Mouse (Mus musculus): ENCODE data around the gene Adamts18.

The Adamts18 gene

DNA sequence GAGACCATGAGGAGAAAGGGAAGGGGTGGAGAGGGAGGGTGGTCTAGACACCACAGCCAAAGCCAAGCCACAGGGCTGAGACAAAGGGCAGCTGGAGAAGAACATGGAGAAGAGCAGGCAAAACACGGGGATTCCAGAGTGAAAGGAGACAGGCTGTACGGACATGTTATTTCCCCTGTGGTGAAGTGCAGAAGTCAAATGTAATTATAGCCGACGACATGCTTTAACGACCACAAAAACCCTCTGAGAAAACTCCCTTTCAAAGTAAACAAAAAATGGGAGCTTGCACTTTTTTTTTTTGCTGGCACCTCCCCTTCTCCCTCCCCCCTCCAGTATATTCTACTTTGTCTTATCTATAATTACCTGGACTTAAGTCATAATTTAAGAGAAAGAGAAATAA is 92.7 kb downstream of the Adamts18 start:
- no peak for DNase-seq (ENCODE audit: low read depth, low spot score)

- no peak for DNase-seq (ENCODE audit: low read depth, low spot score)
These were observed 95.4 kb downstream of the Adamts18 start for GRCm38 (mm10) chr8:113753153-113753552.

GRCm38 (mm10) chr8:113752349-113752748 is 96.2 kb downstream of the Adamts18 start:
- no peak for DNase-seq (ENCODE audit: low read depth, low spot score)

GRCm38 (mm10) chr8:113735496-113736060 is 113.0 kb downstream of the Adamts18 start:
- DNase-seq (ENCODE audit: low read depth, low spot score) = no peak

DNA sequence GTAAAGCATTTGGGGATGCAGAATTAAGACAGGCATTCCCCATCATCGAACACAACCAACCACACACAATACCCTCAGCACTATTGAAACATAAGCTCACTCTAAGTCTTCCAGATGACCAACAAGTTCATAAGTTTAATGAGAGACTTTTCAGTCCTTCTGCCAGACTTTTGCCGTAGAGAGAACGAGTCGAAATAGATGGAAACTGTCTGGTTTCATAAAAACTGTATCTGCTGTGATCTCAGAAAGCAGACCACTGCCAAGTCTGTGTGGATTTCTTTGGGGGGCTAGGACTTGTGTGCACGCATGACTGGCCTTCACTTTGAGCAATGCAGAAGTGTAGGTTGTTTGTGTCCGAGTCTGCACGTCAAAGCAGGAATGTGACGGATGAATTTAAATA is 123.2 kb downstream of the Adamts18 start:
- DNase-seq (ENCODE audit: low read depth, low spot score) = no peak

- no peak for DNase-seq (ENCODE audit: low read depth, low spot score)
These were observed 124.5 kb downstream of the Adamts18 start for GRCm38 (mm10) chr8:113723873-113724538.

GRCm38 (mm10) chr8:113721459-113721858 is 127.1 kb downstream of the Adamts18 start:
- no peak for DNase-seq (ENCODE audit: low read depth, low spot score)

- no peak for DNase-seq (ENCODE audit: low read depth, low spot score)
These were observed 143.6 kb downstream of the Adamts18 start for GRCm38 (mm10) chr8:113704968-113705367.

DNA sequence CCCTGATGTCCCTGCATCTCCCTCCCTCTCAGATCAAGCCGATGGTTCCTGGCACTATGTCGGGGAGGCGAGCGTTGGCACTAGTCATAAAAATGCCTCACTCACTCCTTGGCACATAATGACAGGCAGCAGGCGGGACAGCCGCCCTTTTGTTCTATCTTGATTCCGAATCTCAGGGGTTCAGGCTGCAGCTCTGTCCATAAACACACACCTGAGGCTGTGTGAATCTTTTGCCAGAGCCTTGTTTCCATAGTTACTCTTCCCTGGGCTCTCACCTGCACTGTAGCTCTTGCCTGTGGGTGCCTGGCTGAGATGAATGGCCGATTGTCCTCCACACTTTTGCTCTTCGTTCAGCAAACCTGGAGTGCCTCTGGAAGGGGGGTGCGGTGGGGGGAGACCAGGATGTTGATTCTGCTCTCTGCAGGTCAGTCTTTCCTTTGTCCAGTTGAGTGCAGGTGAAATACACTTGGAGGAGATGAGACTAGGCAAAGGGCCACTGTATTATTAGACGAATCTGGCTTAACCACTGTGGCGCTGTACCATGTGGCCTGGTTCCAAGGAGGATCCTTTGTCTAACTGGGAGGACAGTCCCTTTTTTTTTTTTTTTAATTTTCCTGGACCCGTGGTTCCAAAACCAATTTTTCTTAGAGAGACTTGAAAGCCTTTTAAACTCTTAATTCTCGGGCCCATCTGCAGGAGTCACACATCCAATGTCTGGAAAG is 156.8 kb downstream of the Adamts18 start:
- no peak for DNase-seq (ENCODE audit: low read depth, low spot score)

GRCm38 (mm10) chr8:113688543-113688915 is 160.0 kb downstream of the Adamts18 start:
- DNase-seq (ENCODE audit: low read depth, low spot score) = no peak

GRCm38 (mm10) chr8:113687889-113688542 is 160.5 kb downstream of the Adamts18 start:
- DNase-seq (ENCODE audit: low read depth, low spot score) = no peak

GRCm38 (mm10) chr8:113679361-113679760 is 169.2 kb downstream of the Adamts18 start:
- no peak for DNase-seq (ENCODE audit: low read depth, low spot score)

- no peak for DNase-seq (ENCODE audit: low read depth, low spot score)
These were observed 171.7 kb downstream of the Adamts18 start for GRCm38 (mm10) chr8:113676811-113677210.

- DNase-seq (ENCODE audit: low read depth, low spot score) = no peak
These were observed 173.3 kb downstream of the Adamts18 start for GRCm38 (mm10) chr8:113675281-113675680.

DNA sequence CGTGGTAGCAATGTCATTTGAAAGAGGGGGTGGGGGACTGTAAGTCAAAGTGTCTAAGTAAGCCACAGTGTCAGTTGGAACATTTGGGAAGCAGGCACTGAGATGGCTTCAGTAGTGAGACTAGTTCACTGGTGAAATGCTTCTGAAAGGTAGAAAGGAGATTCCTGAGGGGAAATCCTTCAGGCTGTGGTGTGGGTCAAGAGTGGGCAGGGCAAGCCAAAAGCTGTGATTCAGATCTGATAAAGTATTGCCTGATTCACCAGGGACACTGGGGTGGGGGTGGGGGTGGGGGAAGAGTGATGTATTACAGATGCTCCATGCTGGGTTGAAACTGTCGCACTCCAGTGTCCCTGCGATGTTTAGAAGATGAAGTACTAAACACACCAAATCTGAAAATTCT is 173.9 kb downstream of the Adamts18 start:
- no peak for DNase-seq (ENCODE audit: low read depth, low spot score)

DNA sequence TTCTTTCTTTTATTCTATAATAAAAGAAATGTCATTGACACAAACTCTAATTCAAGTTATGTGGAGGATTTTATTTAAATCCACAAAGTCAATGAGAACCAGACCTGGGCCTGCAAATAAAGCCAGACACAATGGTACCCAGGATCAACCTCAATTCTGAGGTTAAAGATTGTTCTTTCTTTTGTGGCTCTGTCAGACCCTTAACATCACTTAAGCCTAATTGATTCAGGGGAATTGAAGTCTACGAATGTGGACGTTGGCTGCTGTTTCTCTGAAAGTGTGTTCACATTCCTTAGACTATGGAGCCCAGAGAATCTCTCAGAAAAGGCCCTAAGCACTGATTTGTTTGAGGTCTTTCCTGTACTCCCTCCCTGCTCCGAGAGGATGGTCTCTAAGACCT is 175.2 kb downstream of the Adamts18 start:
- no peak for DNase-seq (ENCODE audit: low read depth, low spot score)

GRCm38 (mm10) chr8:113672599-113673255 is 175.8 kb downstream of the Adamts18 start:
- no peak for DNase-seq (ENCODE audit: low read depth, low spot score)

- no peak for DNase-seq (ENCODE audit: low read depth, low spot score)
These were observed 178.6 kb downstream of the Adamts18 start for GRCm38 (mm10) chr8:113669924-113670323.

- DNase-seq (ENCODE audit: low read depth, low spot score) = no peak
These were observed 181.7 kb downstream of the Adamts18 start for GRCm38 (mm10) chr8:113666714-113667432.

DNA sequence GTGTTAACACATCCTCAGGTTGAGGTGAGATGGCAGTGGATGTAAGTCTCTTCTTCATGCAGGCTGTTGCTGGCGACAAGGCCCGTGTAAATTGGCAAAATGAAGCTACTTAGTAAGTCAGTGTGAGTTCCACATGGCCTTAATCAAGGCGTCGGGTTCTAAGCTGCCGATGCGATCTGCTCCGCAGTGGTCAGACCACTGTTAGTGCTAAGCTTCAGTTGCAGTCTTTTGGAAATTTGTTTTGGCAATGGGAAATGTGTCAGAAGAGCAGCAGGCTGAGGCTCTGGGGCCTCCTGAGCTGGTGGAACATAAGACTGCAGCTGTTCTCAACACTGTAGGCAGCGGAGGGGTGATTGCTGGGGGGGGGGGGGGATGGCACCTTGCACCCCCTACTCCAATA is 182.6 kb downstream of the Adamts18 start:
- no peak for DNase-seq (ENCODE audit: low read depth, low spot score)

- DNase-seq (ENCODE audit: low read depth, low spot score) = no peak
These were observed 183.5 kb downstream of the Adamts18 start for GRCm38 (mm10) chr8:113665036-113665435.

Data from telencephalon, adult 2 months (tissue).